Mouse (Mus musculus): ENCODE results near the gene Zfp366. TPM values are rescaled to one million over a fixed set of nuclear protein-coding genes. Genes with fewer than 3 reads are reported as not detected.

The Zfp366 gene
- polyA plus RNA-seq, 1 experiment, result 2.8 TPM

DNA sequence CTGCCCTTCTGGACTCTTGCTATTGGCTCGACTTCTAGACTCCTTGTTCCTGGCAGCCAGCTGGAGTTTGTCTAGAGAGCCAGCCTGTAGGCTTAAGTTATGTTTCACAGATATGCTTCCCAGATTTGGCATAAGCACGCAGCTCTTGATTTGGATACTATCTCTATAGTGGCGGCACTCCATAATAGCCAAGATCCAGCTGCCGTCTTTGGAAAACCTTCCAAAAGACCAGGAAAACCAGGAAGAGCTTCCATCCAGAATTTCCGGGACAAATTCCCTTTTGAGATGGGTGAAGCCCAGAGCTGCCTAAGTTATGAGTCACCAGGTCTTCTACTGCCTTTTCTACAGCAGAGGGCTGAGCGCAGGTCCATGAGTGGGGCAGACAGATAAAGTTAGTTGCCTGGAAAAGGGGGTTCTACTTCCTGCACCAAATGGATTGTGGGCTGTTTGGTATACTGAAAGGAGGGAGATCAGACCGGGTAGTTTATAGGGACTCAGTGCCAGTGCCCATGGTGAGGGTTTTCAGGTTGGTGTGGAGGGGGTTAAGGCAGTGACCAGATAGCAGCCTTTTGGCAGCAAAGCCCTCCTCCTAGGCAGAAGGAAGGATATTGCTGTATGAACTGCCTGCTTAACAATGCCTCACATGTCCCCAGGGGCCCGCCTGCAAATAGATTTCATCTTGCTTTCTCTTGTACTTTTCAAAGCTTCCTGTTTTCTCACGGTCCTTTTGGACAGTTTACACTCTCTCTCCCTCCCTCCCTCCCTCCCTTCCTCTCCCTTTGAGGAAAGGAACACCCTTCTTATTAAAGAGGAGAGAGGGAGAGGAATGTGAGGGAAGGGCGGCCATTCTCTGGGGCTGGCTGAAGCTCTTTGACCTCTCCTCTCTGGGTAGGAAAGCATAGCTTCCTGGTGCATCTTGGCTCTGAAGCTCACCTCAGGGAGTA, 53.9 kb downstream of the Zfp366 start:
- no peak overlapping the region for H3K4me3 ChIP-seq (replicated peaks; ENCODE audit: insufficient read depth, low read depth, low read length)
- no peak for DNase-seq
- H3K27ac ChIP-seq (ENCODE audit: insufficient read depth, low read length), result peak overlapping the region; percentile 56; the same call in 1 of the 2 replicates
- H3K4me1 ChIP-seq (ENCODE audit: control insufficient read depth, insufficient read depth, low read length), result no peaks in the 10 kb centered on the region
- no peaks in the 10 kb centered on the region for H3K27me3 ChIP-seq (ENCODE audit: control insufficient read depth, insufficient read depth, low read length)
- TF ChIP-seq POLR2A (IDR thresholded peaks at IDR 0.05; ENCODE audit: borderline replicate concordance, insufficient read depth, low read length) (no peak), CTCF (IDR thresholded peaks at IDR 0.05; ENCODE audit: borderline replicate concordance, insufficient read depth, low read depth, low read length) (no peak)
- 30% methylated on average over 10 of the region's 10 CpGs for WGBS

DNA sequence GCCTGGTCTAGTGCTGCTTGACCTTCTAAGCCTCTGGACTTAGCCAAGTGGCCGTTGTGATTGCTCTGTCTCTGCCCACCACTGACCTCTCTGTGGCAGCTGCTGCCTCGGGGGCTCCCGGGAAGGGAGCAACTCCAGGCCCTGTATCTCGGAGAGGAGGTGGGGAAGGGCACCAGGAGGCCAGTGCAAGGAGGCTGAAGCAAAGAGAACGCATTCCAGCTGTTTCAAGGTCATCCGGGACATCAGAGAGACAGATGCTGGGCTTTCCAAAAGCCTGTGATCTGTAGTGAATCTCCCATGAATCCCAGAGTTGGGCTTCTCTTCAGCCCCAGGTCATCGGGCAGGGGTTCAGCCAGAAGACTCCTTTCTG, 54.5 kb downstream of the Zfp366 start:
- H3K4me1 ChIP-seq (ENCODE audit: control insufficient read depth, insufficient read depth, low read length), result no peaks in the 10 kb centered on the region
- H3K27me3 ChIP-seq (ENCODE audit: control insufficient read depth, insufficient read depth, low read length), result no peaks in the 10 kb centered on the region
- peak overlapping the region; percentile 56; the same call in 1 of the 2 replicates for H3K27ac ChIP-seq (ENCODE audit: insufficient read depth, low read length)
- DNase-seq, result no peak
- TF ChIP-seq POLR2A (IDR thresholded peaks at IDR 0.05; ENCODE audit: borderline replicate concordance, insufficient read depth, low read length) (no peak), CTCF (IDR thresholded peaks at IDR 0.05; ENCODE audit: borderline replicate concordance, insufficient read depth, low read depth, low read length) (no peak)
- no peak overlapping the region for H3K4me3 ChIP-seq (replicated peaks; ENCODE audit: insufficient read depth, low read depth, low read length)
- 31% methylated on average over 7 of the region's 7 CpGs for WGBS

DNA sequence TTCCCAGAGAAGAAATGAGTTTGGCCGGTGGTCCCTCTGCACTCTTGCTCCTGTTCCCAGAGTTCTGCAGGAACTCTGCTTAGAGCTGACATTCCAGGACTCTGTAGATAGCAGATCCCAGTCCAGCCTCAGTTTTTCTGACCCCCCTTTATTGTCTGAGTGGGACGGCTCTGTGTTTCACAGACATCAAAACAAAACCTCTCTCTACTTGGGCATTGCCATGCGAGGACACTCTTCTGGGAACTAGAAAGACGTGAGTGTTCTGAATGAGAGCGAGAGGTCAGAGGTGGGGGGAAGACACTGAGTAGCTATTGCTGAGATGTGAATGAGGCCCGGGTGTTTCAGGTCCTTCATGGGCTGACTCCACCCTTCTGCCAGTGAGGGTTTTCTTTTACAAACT, 55.1 kb downstream of the Zfp366 start:
- no peak for DNase-seq
- H3K4me3 ChIP-seq (replicated peaks; ENCODE audit: insufficient read depth, low read depth, low read length), result no peak overlapping the region

DNA sequence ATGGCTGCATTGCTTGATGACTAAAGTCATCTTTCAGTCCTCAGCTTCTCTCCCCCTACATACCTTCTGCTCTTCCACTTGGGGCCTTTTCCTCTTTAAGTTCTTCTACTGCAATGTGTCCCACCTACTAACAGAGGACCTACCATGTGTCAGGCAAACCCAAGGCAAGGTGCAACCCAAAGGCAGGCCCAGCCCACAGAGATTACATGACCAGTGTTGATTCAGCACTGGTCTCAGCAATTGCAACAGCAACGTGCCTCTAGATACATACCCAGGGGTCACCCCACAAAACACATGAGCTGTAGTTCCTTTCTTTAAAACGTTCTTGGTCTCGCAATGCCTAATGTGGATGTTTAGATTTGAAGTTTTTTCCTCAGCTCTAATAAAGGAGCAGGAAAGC, 57.4 kb downstream of the Zfp366 start:
- DNase-seq, result no peak
- 94% methylated on average over 3 of the region's 3 CpGs for WGBS
- H3K4me1 ChIP-seq (ENCODE audit: control insufficient read depth, insufficient read depth, low read length), result no peaks in the 10 kb centered on the region
- no peaks in the 10 kb centered on the region for H3K27me3 ChIP-seq (ENCODE audit: control insufficient read depth, insufficient read depth, low read length)
- no peak overlapping the region for H3K4me3 ChIP-seq (replicated peaks; ENCODE audit: insufficient read depth, low read depth, low read length)
- TF ChIP-seq POLR2A (IDR thresholded peaks at IDR 0.05; ENCODE audit: borderline replicate concordance, insufficient read depth, low read length), result no peak
- TF ChIP-seq CTCF (IDR thresholded peaks at IDR 0.05; ENCODE audit: borderline replicate concordance, insufficient read depth, low read depth, low read length), result no peak
- no peak overlapping the region for H3K27ac ChIP-seq (ENCODE audit: insufficient read depth, low read length)

More for the DNA sequence above, 55.1 kb downstream of the Zfp366 start:
- Histone ChIP-seq H3K27ac (ENCODE audit: insufficient read depth, low read length) (no peak overlapping the region), H3K4me1 (ENCODE audit: control insufficient read depth, insufficient read depth, low read length) (no peaks in the 10 kb centered on the region), H3K27me3 (ENCODE audit: control insufficient read depth, insufficient read depth, low read length) (no peaks in the 10 kb centered on the region)
- TF ChIP-seq CTCF (IDR thresholded peaks at IDR 0.05; ENCODE audit: borderline replicate concordance, insufficient read depth, low read depth, low read length), result no peak
- TF ChIP-seq POLR2A (IDR thresholded peaks at IDR 0.05; ENCODE audit: borderline replicate concordance, insufficient read depth, low read length), result no peak
- WGBS, result 64% methylated on average over 6 of the region's 6 CpGs

DNA sequence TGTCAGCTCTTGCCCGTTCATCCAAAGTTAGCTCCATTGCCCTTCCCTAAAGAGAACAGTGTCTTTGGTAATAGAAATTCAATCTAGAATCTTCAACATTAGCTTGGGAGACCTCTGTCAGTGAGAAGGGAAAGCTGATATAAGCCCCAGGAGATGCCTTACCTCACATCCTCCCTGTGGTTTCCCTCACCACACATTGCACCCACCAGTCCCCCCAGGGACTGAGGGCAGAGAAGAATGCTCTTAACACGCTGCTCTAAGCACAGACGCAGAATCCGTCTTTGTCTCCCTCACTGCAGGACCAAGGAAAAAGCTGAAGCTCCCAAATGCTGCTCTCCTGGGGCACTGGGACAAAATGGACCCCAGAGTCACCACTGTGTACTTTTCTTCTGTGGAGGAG, 58.3 kb downstream of the Zfp366 start:
- TF ChIP-seq CTCF (IDR thresholded peaks at IDR 0.05; ENCODE audit: borderline replicate concordance, insufficient read depth, low read depth, low read length), result no peak
- no peak for TF ChIP-seq POLR2A (IDR thresholded peaks at IDR 0.05; ENCODE audit: borderline replicate concordance, insufficient read depth, low read length)
- DNase-seq, result no peak
- 68% methylated on average over 4 of the region's 4 CpGs for WGBS
- no peaks in the 10 kb centered on the region for H3K27me3 ChIP-seq (ENCODE audit: control insufficient read depth, insufficient read depth, low read length)
- no peak overlapping the region for H3K27ac ChIP-seq (ENCODE audit: insufficient read depth, low read length)
- no peaks in the 10 kb centered on the region for H3K4me1 ChIP-seq (ENCODE audit: control insufficient read depth, insufficient read depth, low read length)
- H3K4me3 ChIP-seq (replicated peaks; ENCODE audit: insufficient read depth, low read depth, low read length), result no peak overlapping the region

DNA sequence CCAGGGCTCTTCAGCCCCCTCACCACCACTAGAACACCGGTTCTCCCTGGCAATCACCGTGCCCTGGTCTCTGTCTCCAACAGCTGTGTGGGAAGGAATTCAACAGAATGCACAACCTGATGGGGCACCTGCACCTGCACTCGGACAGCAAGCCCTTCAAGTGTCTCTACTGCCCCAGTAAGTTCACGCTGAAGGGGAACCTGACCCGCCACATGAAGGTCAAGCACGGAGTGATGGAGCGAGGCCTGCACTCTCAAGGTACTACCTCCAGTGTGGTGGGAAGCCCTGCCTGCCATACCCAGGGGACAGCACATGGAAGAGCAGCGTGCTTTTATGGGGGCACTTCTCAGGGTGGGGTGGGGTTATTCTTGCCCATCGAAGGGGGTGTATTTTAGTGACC, 59.2 kb downstream of the Zfp366 start:
- Histone ChIP-seq H3K4me1 (ENCODE audit: control insufficient read depth, insufficient read depth, low read length) (no peaks in the 10 kb centered on the region), H3K4me3 (replicated peaks; ENCODE audit: insufficient read depth, low read depth, low read length) (no peak overlapping the region), H3K27me3 (ENCODE audit: control insufficient read depth, insufficient read depth, low read length) (no peaks in the 10 kb centered on the region), H3K27ac (ENCODE audit: insufficient read depth, low read length) (no peak overlapping the region)
- TF ChIP-seq CTCF (IDR thresholded peaks at IDR 0.05; ENCODE audit: borderline replicate concordance, insufficient read depth, low read depth, low read length), result no peak
- no peak for TF ChIP-seq POLR2A (IDR thresholded peaks at IDR 0.05; ENCODE audit: borderline replicate concordance, insufficient read depth, low read length)
- DNase-seq, result no peak
- WGBS, result 94% methylated on average over 9 of the region's 9 CpGs

DNA sequence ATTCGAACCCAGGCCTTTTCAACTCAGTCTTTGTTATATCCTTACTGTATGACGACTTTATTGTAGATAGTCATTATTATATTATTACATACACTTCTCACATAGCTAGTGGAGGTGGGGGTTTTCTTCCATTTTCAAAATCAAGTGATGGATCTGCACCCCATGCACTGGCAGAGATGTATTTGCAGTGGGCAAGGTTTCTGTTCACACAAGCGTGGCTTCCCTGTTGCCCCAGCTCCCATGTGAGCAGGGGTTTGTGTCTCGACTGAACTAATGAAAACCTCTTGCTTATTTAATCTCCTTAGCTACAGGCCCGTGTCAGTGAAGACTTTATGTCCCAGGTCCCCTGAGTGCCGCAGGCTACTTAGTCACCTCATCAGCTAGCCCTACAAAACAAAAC, 59.8 kb downstream of the Zfp366 start:
- TF ChIP-seq CTCF (IDR thresholded peaks at IDR 0.05; ENCODE audit: borderline replicate concordance, insufficient read depth, low read depth, low read length), result no peak
- 69% methylated on average over 6 of the region's 6 CpGs for WGBS
- H3K4me1 ChIP-seq (ENCODE audit: control insufficient read depth, insufficient read depth, low read length), result no peaks in the 10 kb centered on the region
- DNase-seq, result no peak
- H3K27ac ChIP-seq (ENCODE audit: insufficient read depth, low read length), result no peak overlapping the region
- H3K4me3 ChIP-seq (replicated peaks; ENCODE audit: insufficient read depth, low read depth, low read length), result no peak overlapping the region
- no peaks in the 10 kb centered on the region for H3K27me3 ChIP-seq (ENCODE audit: control insufficient read depth, insufficient read depth, low read length)

DNA sequence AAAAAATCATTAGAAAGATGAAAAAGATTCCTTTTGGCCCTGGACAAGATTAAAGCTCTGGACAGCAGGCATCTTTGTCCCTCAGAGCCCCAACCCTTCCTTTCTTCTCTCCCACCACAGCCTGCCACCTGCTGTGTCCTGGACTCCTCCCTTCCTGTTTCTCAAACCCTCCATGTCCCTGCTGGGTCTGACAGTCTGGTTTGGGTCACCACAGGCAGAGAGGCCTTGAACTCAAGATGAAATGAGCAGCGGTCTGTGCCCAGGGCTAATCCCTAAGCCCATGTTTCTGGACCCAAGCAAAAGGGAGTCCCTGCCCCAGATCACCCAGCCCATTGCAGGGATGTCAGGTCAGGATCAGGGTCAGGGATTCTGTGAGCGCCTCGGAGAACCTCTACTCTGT, 60.3 kb downstream of the Zfp366 start:
- no peaks in the 10 kb centered on the region for H3K27me3 ChIP-seq (ENCODE audit: control insufficient read depth, insufficient read depth, low read length)
- H3K4me1 ChIP-seq (ENCODE audit: control insufficient read depth, insufficient read depth, low read length), result no peaks in the 10 kb centered on the region
- no peak overlapping the region for H3K4me3 ChIP-seq (replicated peaks; ENCODE audit: insufficient read depth, low read depth, low read length)
- no peak for TF ChIP-seq CTCF (IDR thresholded peaks at IDR 0.05; ENCODE audit: borderline replicate concordance, insufficient read depth, low read depth, low read length)
- no peak for TF ChIP-seq POLR2A (IDR thresholded peaks at IDR 0.05; ENCODE audit: borderline replicate concordance, insufficient read depth, low read length)
- DNase-seq, result no peak
- H3K27ac ChIP-seq (ENCODE audit: insufficient read depth, low read length), result no peak overlapping the region
- WGBS, result 55% methylated on average over 3 of the region's 3 CpGs

Data from cerebellum, adult 2 months (tissue).